ENCODE assay signal across 13 mouse cellular contexts in genomic region chr6:61233548-61234187, GRCm38 (mm10). TPM values are rescaled to one million over a fixed set of nuclear protein-coding genes. Genes with fewer than 3 reads are reported as not detected.
DNase-seq lines count a peak whose midpoint lies in the region; ATAC-seq and TF ChIP-seq lines count a peak whose summit lies in the region.
"Had no signal": no experiment of that assay in that cellular context is flagged by ENCODE, and none has a peak within 500 bp of the region (broad histone marks: within the 10 kb centered on the region; RNA-seq: fewer than 3 reads in every experiment).

No protein-coding gene starts in this region.

- H3K9me3 ChIP-seq in kidney, postnatal 0 days (replicated peaks; ENCODE audit: low read length): no peaks in the 10 kb centered on the region
- H3K9me3 ChIP-seq in stomach, embryonic 14.5 days (ENCODE audit: control insufficient read depth, low read depth, low read length): no peaks in the 10 kb centered on the region
- no peaks in the 10 kb centered on the region for H3K9me3 ChIP-seq in stomach, postnatal 0 days (ENCODE audit: control insufficient read depth, low read length)
- H3K9me3 ChIP-seq in embryonic facial prominence, embryonic 15.5 days (replicated peaks): no peaks in the 10 kb centered on the region
- H3K9me3 ChIP-seq: G1E; limb, embryonic 13.5 days; neural tube, embryonic 12.5 days had no signal

- H3K27me3 ChIP-seq in kidney, postnatal 0 days (ENCODE audit: insufficient read depth, low read length): no peaks in the 10 kb centered on the region
- H3K27me3 ChIP-seq in stomach, embryonic 14.5 days (ENCODE audit: control insufficient read depth, insufficient read depth, low read length): no peaks in the 10 kb centered on the region
- H3K27me3 ChIP-seq in stomach, postnatal 0 days (ENCODE audit: control insufficient read depth, insufficient read depth, low read length): no peaks in the 10 kb centered on the region
- no peaks in the 10 kb centered on the region for H3K27me3 ChIP-seq in embryonic facial prominence, embryonic 15.5 days
- H3K27me3 ChIP-seq: limb, embryonic 13.5 days; neural tube, embryonic 12.5 days had no signal

- no peak for TF ChIP-seq POLR2A in olfactory bulb, adult 2 months (IDR thresholded peaks at IDR 0.05; ENCODE audit: insufficient read depth, low read depth, low read length)

- no peak for TF ChIP-seq CTCF in kidney, postnatal 0 days (IDR thresholded peaks at IDR 0.05; ENCODE audit: low read depth)
- no peak for TF ChIP-seq CTCF in stomach, postnatal 0 days (IDR thresholded peaks at IDR 0.05; ENCODE audit: low read depth)
- TF ChIP-seq CTCF in olfactory bulb, adult 2 months (IDR thresholded peaks at IDR 0.05; ENCODE audit: insufficient read depth, low read depth, low read length): no peak

- 40% methylated on average over 5 of the region's 5 CpGs for WGBS in kidney, postnatal 0 days
- 40% methylated on average over 5 of the region's 5 CpGs for WGBS in stomach, embryonic 14.5 days
- 37% methylated on average over 5 of the region's 5 CpGs for WGBS in stomach, postnatal 0 days
- 37% methylated on average over 5 of the region's 5 CpGs for WGBS in embryonic facial prominence, embryonic 15.5 days
- WGBS in olfactory bulb, adult 2 months: 55% methylated on average over 5 of the region's 5 CpGs

- intact Hi-C loops in left cerebral cortex, postnatal 36 days (cut with DNase I): no loop called here

- ATAC-seq in kidney, postnatal 0 days (replicated peaks; ENCODE audit: low FRiP score, low read depth): no peak; the same call in 1 of the 2 replicates
- ATAC-seq in stomach, embryonic 14.5 days (ENCODE audit: insufficient number of reproducible peaks, insufficient read depth, low FRiP score, low read depth): 0 out of 2 replicates have a peak, but pooled peaks have one; percentile 18
- no peak for ATAC-seq in stomach, postnatal 0 days (ENCODE audit: low FRiP score, low TSS enrichment)
- peak; percentile 51; the same call in 1 of the 2 replicates for ATAC-seq in embryonic facial prominence, embryonic 15.5 days (ENCODE audit: insufficient number of reproducible peaks, low FRiP score, low TSS enrichment, low read depth)

- H3K9ac ChIP-seq in kidney, postnatal 0 days (ENCODE audit: low read depth, low read length): no peak overlapping the region
- no peak overlapping the region for H3K9ac ChIP-seq in stomach, embryonic 14.5 days (replicated peaks; ENCODE audit: low read depth, low read length)
- H3K9ac ChIP-seq in stomach, postnatal 0 days (ENCODE audit: low read length): no peak overlapping the region
- H3K9ac ChIP-seq in embryonic facial prominence, embryonic 15.5 days: no peak overlapping the region
- H3K9ac ChIP-seq: limb, embryonic 13.5 days; neural tube, embryonic 12.5 days had no signal

- H3K4me1 ChIP-seq in kidney, postnatal 0 days (replicated peaks; ENCODE audit: insufficient read depth, low read length): no peaks in the 10 kb centered on the region; the same call in 1 of the 2 replicates
- no peaks in the 10 kb centered on the region for H3K4me1 ChIP-seq in stomach, embryonic 14.5 days (ENCODE audit: control insufficient read depth, insufficient read depth, low read length)
- no peaks in the 10 kb centered on the region for H3K4me1 ChIP-seq in stomach, postnatal 0 days (replicated peaks; ENCODE audit: control insufficient read depth, insufficient read depth)
- H3K4me1 ChIP-seq in embryonic facial prominence, embryonic 15.5 days: no peaks in the 10 kb centered on the region
- H3K4me1 ChIP-seq in olfactory bulb, adult 2 months (ENCODE audit: control insufficient read depth, insufficient read depth, low read length): peaks cover 2% of the 10 kb centered on the region; the same call in 1 of the 2 replicates

- no peak overlapping the region for H3K4me2 ChIP-seq in kidney, postnatal 0 days (ENCODE audit: low read length)
- no peak overlapping the region for H3K4me2 ChIP-seq in stomach, embryonic 14.5 days (replicated peaks; ENCODE audit: low read depth, low read length)
- no peak overlapping the region for H3K4me2 ChIP-seq in stomach, postnatal 0 days (replicated peaks; ENCODE audit: low read depth)
- H3K4me2 ChIP-seq in embryonic facial prominence, embryonic 15.5 days (replicated peaks): no peak overlapping the region
- H3K4me2 ChIP-seq: limb, embryonic 13.5 days; neural tube, embryonic 12.5 days had no signal

- no peak for TF ChIP-seq EP300 in stomach, postnatal 0 days (optimal IDR thresholded peaks at IDR 0.05)

- no peak overlapping the region; the same call in 1 of the 2 replicates for H3K27ac ChIP-seq in kidney, postnatal 0 days
- no peak overlapping the region for H3K27ac ChIP-seq in stomach, embryonic 14.5 days (ENCODE audit: low read length)
- no peak overlapping the region for H3K27ac ChIP-seq in stomach, postnatal 0 days (replicated peaks)
- H3K27ac ChIP-seq in embryonic facial prominence, embryonic 15.5 days (replicated peaks): no peak overlapping the region
- peak overlapping the region; percentile 56; the same call in 1 of the 2 replicates for H3K27ac ChIP-seq in olfactory bulb, adult 2 months (ENCODE audit: insufficient read depth, low read depth, low read length)
- H3K27ac ChIP-seq: limb, embryonic 13.5 days; neural tube, embryonic 12.5 days had no signal

- H3K4me3 ChIP-seq in kidney, postnatal 0 days (replicated peaks; ENCODE audit: low read depth, low read length): no peak overlapping the region
- H3K4me3 ChIP-seq in stomach, embryonic 14.5 days (ENCODE audit: low read depth, low read length): no peak overlapping the region
- H3K4me3 ChIP-seq in stomach, postnatal 0 days (ENCODE audit: low read depth, low read length): no peak overlapping the region
- no peak overlapping the region for H3K4me3 ChIP-seq in embryonic facial prominence, embryonic 15.5 days (replicated peaks)
- H3K4me3 ChIP-seq in olfactory bulb, adult 2 months (ENCODE audit: insufficient read depth, low read depth, low read length): no peak overlapping the region
- H3K4me3 ChIP-seq: limb, embryonic 13.5 days; neural tube, embryonic 12.5 days had no signal

- no peaks in the 10 kb centered on the region for H3K36me3 ChIP-seq in kidney, postnatal 0 days (ENCODE audit: insufficient read depth, low read length)
- H3K36me3 ChIP-seq in stomach, embryonic 14.5 days (ENCODE audit: control insufficient read depth, insufficient read depth, low read length): no peaks in the 10 kb centered on the region
- H3K36me3 ChIP-seq in stomach, postnatal 0 days (ENCODE audit: control insufficient read depth, insufficient read depth, low read length): no peaks in the 10 kb centered on the region
- H3K36me3 ChIP-seq in embryonic facial prominence, embryonic 15.5 days: no peaks in the 10 kb centered on the region
- H3K36me3 ChIP-seq: G1E; limb, embryonic 13.5 days; neural tube, embryonic 12.5 days had no signal

- DNase-seq in kidney, postnatal 0 days (ENCODE audit: low spot score): peak; percentile 53
- DNase-seq in kidney, adult 11 months: no peak
- DNase-seq in stomach, postnatal 0 days (ENCODE audit: low spot score): no peak
- DNase-seq in right cerebral cortex, postnatal 25 days: no peak
- DNase-seq in left cerebral cortex, postnatal 36 days (ENCODE audit: low spot score in 2 of 2): no peak
- DNase-seq: heart, postnatal 4 days; lung, postnatal 36 days had no signal

RNA-seq across cellular contexts. Expression of gene Ccser1, which starts 53.5 kb away (rescaled TPM):
- polyA plus RNA-seq in kidney, postnatal 0 days (2015; fragmentation: Nextera tagmentation; extraction: Ambion mirVana): 16.7 and 18.1 TPM in 2 replicates
- 5.8 TPM in 2 replicates for polyA plus RNA-seq in stomach, embryonic 14.5 days (2014; fragmentation: Nextera tagmentation; extraction: Ambion mirVana)
- 6.9 and 9.1 TPM in 2 replicates for polyA plus RNA-seq in stomach, postnatal 0 days (2015; fragmentation: Nextera tagmentation; extraction: Ambion mirVana)
- polyA plus RNA-seq in embryonic facial prominence, embryonic 15.5 days (2015; fragmentation: Nextera tagmentation; extraction: Ambion mirVana): 6.4 and 7.2 TPM in 2 replicates
- not detected in 2 replicates for polyA plus RNA-seq in olfactory bulb, adult 2 months (2012; ENCODE audit: insufficient read depth, insufficient read length, low replicate concordance, missing spikeins)
- total RNA-seq in left cerebral cortex, postnatal 36 days (2021): 10 to 100 TPM; 26.3 to 31.8 TPM
- polyA plus RNA-seq: G1E had no signal

Comparison
In these comparisons a context has a peak if more than half of its experiments do, and no peak if none do; other contexts are left out.
1. ATAC-seq: peak in stomach, embryonic 14.5 days (single experiment) and embryonic facial prominence, embryonic 15.5 days (single experiment); none in kidney, postnatal 0 days (single experiment) and stomach, postnatal 0 days (single experiment).